Mouse (Mus musculus): ENCODE results near the gene Yap1. TPM values are rescaled to one million over a fixed set of nuclear protein-coding genes. Genes with fewer than 3 reads are reported as not detected.

The Yap1 gene
- polyA plus RNA-seq (2012; ENCODE audit: insufficient read depth, insufficient read length, low replicate concordance, missing spikeins) = not detected in 2 replicates

GRCm38 (mm10) chr9:8004370-8004991 lies at the start of gene Yap1:
TSS of gene Yap1 (minus strand) at chr9:8004596.
- H3K4me3 ChIP-seq (ENCODE audit: insufficient read depth, low read depth, low read length) = peak within 1 kb of the TSS; percentile 65
- TF ChIP-seq CTCF (IDR thresholded peaks at IDR 0.05; ENCODE audit: insufficient read depth, low read depth, low read length) (no peak), POLR2A (IDR thresholded peaks at IDR 0.05; ENCODE audit: insufficient read depth, low read depth, low read length) (peak; percentile 23; the same call in 1 of the 2 replicates)
- H3K27ac ChIP-seq (ENCODE audit: insufficient read depth, low read depth, low read length) = no peak within 1 kb of the TSS
- H3K4me1 ChIP-seq (ENCODE audit: control insufficient read depth, insufficient read depth, low read length) = peaks cover 15% of the 10 kb centered on the region
- 1% methylated on average over 71 of the region's 79 CpGs for WGBS

- TF ChIP-seq CTCF (IDR thresholded peaks at IDR 0.05; ENCODE audit: insufficient read depth, low read depth, low read length) (no peak), POLR2A (IDR thresholded peaks at IDR 0.05; ENCODE audit: insufficient read depth, low read depth, low read length) (no peak)
- 9% methylated on average over 5 of the region's 5 CpGs for WGBS
- H3K27ac ChIP-seq (ENCODE audit: insufficient read depth, low read depth, low read length) = 0 out of 2 replicates have a peak overlapping the region, but pooled peaks have one; percentile 28
- H3K4me3 ChIP-seq (ENCODE audit: insufficient read depth, low read depth, low read length) = no peak overlapping the region; the same call in 1 of the 2 replicates
- no peaks in the 10 kb centered on the region for H3K4me1 ChIP-seq (ENCODE audit: control insufficient read depth, insufficient read depth, low read length)
Measured at GRCm38 (mm10) chr9:8043044-8043387, 38.6 kb upstream of the Yap1 start.

- WGBS = under 1% methylated on average over 39 of the region's 39 CpGs
- TF ChIP-seq CTCF (IDR thresholded peaks at IDR 0.05; ENCODE audit: insufficient read depth, low read depth, low read length) (no peak), POLR2A (IDR thresholded peaks at IDR 0.05; ENCODE audit: insufficient read depth, low read depth, low read length) (no peak; the same call in 1 of the 2 replicates)
- H3K27ac ChIP-seq (ENCODE audit: insufficient read depth, low read depth, low read length) = peak within 1 kb of the TSS; percentile 49
- peak within 1 kb of the TSS; percentile 89 for H3K4me3 ChIP-seq (ENCODE audit: insufficient read depth, low read depth, low read length)
- H3K4me1 ChIP-seq (ENCODE audit: control insufficient read depth, insufficient read depth, low read length) = no peaks in the 10 kb centered on the region
Measured at GRCm38 (mm10) chr9:8042338-8043043, 38.1 kb upstream of the Yap1 start, which contains the start of gene Cfap300. TSS of gene Cfap300 (minus strand) at chr9:8042823.

- Histone ChIP-seq H3K4me1 (ENCODE audit: control insufficient read depth, insufficient read depth, low read length) (no peaks in the 10 kb centered on the region), H3K4me3 (ENCODE audit: insufficient read depth, low read depth, low read length) (no peak overlapping the region), H3K27ac (ENCODE audit: insufficient read depth, low read depth, low read length) (no peak overlapping the region)
- TF ChIP-seq CTCF (IDR thresholded peaks at IDR 0.05; ENCODE audit: insufficient read depth, low read depth, low read length) (no peak), POLR2A (IDR thresholded peaks at IDR 0.05; ENCODE audit: insufficient read depth, low read depth, low read length) (no peak)
- whole genome bisulfite sequencing = 52% methylated on average over 7 of the region's 7 CpGs
Measured at GRCm38 (mm10) chr9:8035546-8035945, 31.1 kb upstream of the Yap1 start.

- H3K4me1 ChIP-seq (ENCODE audit: control insufficient read depth, insufficient read depth, low read length) = no peaks in the 10 kb centered on the region
- TF ChIP-seq POLR2A (IDR thresholded peaks at IDR 0.05; ENCODE audit: insufficient read depth, low read depth, low read length) (no peak), CTCF (IDR thresholded peaks at IDR 0.05; ENCODE audit: insufficient read depth, low read depth, low read length) (no peak)
- 67% methylated on average over 4 of the region's 4 CpGs for WGBS
- no peak overlapping the region for H3K4me3 ChIP-seq (ENCODE audit: insufficient read depth, low read depth, low read length)
- no peak overlapping the region for H3K27ac ChIP-seq (ENCODE audit: insufficient read depth, low read depth, low read length)
Measured at GRCm38 (mm10) chr9:8035091-8035490, 30.7 kb upstream of the Yap1 start.

- WGBS = 76% methylated on average over 1 of the region's 1 CpGs
- Histone ChIP-seq H3K4me3 (ENCODE audit: insufficient read depth, low read depth, low read length) (no peak overlapping the region), H3K27ac (ENCODE audit: insufficient read depth, low read depth, low read length) (no peak overlapping the region), H3K4me1 (ENCODE audit: control insufficient read depth, insufficient read depth, low read length) (no peaks in the 10 kb centered on the region)
- no peak for TF ChIP-seq CTCF (IDR thresholded peaks at IDR 0.05; ENCODE audit: insufficient read depth, low read depth, low read length)
- no peak for TF ChIP-seq POLR2A (IDR thresholded peaks at IDR 0.05; ENCODE audit: insufficient read depth, low read depth, low read length)
Measured at GRCm38 (mm10) chr9:8034143-8034542, 29.7 kb upstream of the Yap1 start.

GRCm38 (mm10) chr9:8032847-8033246 lies 28.5 kb upstream of the Yap1 start:
- Histone ChIP-seq H3K4me3 (ENCODE audit: insufficient read depth, low read depth, low read length) (no peak overlapping the region), H3K27ac (ENCODE audit: insufficient read depth, low read depth, low read length) (no peak overlapping the region), H3K4me1 (ENCODE audit: control insufficient read depth, insufficient read depth, low read length) (no peaks in the 10 kb centered on the region)
- TF ChIP-seq POLR2A (IDR thresholded peaks at IDR 0.05; ENCODE audit: insufficient read depth, low read depth, low read length) (no peak), CTCF (IDR thresholded peaks at IDR 0.05; ENCODE audit: insufficient read depth, low read depth, low read length) (no peak)
- 77% methylated on average over 5 of the region's 5 CpGs for WGBS

- Histone ChIP-seq H3K4me1 (ENCODE audit: control insufficient read depth, insufficient read depth, low read length) (no peaks in the 10 kb centered on the region), H3K27ac (ENCODE audit: insufficient read depth, low read depth, low read length) (no peak overlapping the region), H3K4me3 (ENCODE audit: insufficient read depth, low read depth, low read length) (no peak overlapping the region)
- no peak for TF ChIP-seq POLR2A (IDR thresholded peaks at IDR 0.05; ENCODE audit: insufficient read depth, low read depth, low read length)
- TF ChIP-seq CTCF (IDR thresholded peaks at IDR 0.05; ENCODE audit: insufficient read depth, low read depth, low read length) = no peak
- 94% methylated on average over 5 of the region's 5 CpGs for WGBS
Measured at GRCm38 (mm10) chr9:8018609-8019008, 14.2 kb upstream of the Yap1 start.

- Histone ChIP-seq H3K4me1 (ENCODE audit: control insufficient read depth, insufficient read depth, low read length) (no peaks in the 10 kb centered on the region), H3K27ac (ENCODE audit: insufficient read depth, low read depth, low read length) (no peak overlapping the region), H3K4me3 (ENCODE audit: insufficient read depth, low read depth, low read length) (no peak overlapping the region)
- WGBS = 67% methylated on average over 16 of the region's 20 CpGs
- TF ChIP-seq CTCF (IDR thresholded peaks at IDR 0.05; ENCODE audit: insufficient read depth, low read depth, low read length) (no peak), POLR2A (IDR thresholded peaks at IDR 0.05; ENCODE audit: insufficient read depth, low read depth, low read length) (no peak)
Measured at GRCm38 (mm10) chr9:8017253-8017913, 13.0 kb upstream of the Yap1 start.

Data from olfactory bulb, adult 2 months (tissue).